Mouse (Mus musculus) heart, postnatal 36 days (tissue): ENCODE results near the gene Plekhm2. TPM values are rescaled to one million over a fixed set of nuclear protein-coding genes. Genes with fewer than 3 reads are reported as not detected.

Experiments
- DNase-seq, 2 experiments: peaks; one replicate each; pipeline ENCODE4 v3.0.0; 2021 to 2022
- intact Hi-C: fragments of 180-260 bp; cut with DNase I; formaldehyde crosslinking; loops from one replicate; pipeline ENCODE4 v1.15.1; 2025
- total RNA-seq, 2 experiments: library from RNA; stranded (reverse); gene quantifications; 2 replicates each; pipeline ENCODE4 v1.2.3; 2021

The Plekhm2 gene
- total RNA-seq, 2 experiments from 2014 or later, result 103 to 112 TPM

GRCm38 (mm10) chr4:141663122-141663931, 1.4 kb downstream of the Plekhm2 start:
- peak; percentile 44 to 64 for DNase-seq
- intact Hi-C loops, result loop anchor here (2.0 kb wide), 2 partner anchors 59 to 127 kb away; partner anchors contain the start of genes Ddi2 and Dnajc16

DNA sequence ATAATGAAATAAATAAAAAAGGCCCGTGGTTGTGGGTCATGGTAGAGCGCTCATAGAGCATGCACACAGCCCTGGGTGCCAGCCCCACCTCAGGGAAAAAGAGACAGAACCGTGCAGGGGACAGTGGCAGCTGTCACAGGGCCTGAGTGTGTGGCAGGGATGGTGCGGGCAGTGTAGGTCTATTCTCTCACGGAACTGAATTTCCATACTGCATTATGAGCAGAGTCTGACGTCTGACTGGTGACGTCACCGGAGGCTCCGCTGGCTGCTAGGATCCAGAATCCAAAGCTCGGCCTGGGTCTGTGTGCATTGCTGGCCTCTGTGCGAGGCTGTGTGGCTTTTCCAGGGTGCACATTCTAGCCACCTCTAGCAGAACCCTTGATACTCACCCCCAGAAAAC, 3.8 kb downstream of the Plekhm2 start:
- intact Hi-C loops, result no loop called here
- no peak for DNase-seq

DNA sequence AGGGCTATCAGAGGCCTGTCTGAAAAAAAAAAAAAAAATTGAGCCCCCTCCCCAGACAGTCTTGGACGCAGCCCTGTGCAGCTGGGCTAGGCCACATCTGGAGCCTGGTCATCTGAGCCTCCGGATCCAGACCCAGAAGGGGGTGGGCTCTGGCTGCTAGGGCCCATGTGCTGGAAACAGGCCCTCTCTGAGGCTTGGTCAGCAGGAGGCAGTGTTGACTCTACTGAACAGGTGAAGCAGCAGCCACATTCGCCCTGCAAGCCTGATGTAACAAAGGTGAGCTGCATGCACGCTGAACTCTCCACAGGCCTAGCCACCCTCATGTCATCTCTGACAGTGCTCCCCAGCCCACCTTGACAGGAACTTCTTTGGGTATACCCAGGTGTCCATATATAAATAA, 5.0 kb downstream of the Plekhm2 start:
- intact Hi-C loops, result no loop called here
- no peak for DNase-seq

DNA sequence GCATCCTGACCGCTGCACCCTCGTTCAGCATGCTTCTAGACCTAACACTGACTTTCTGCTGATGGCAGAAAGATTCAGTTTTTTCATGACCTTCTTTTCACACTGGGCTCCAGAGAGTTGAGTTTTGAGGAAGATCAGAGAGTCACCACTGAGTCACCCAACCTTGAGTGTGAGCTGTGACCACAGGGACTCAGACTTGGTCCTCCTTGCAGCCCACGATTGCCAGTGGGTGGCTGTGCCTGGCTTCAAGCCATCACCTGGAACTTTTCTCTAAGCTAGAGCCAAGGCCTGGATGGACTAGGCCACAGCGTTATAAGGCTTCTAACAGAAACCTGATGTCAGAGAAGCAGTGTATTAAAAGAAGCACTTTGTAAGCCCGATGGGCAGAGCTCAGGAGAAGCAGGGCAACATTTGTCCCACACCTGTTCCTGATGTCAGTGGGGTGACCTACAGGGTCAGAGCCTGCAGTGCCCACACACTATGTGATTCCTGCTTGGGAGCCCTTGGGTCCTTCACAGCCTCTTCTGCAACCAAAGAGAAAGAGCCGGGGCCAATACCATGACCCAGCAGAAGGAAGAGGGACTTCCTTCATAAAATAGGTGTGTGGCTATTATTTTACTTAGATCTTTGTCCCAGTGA, 5.7 kb downstream of the Plekhm2 start:
- no peak for DNase-seq
- intact Hi-C loops, result no loop called here

- intact Hi-C loops, result no loop called here
Measured at GRCm38 (mm10) chr4:141656932-141657331, 7.8 kb downstream of the Plekhm2 start.

GRCm38 (mm10) chr4:141655908-141656608, 8.6 kb downstream of the Plekhm2 start:
- DNase-seq, result peak; percentile 57 to 61
- intact Hi-C loops, result no loop called here

More at GRCm38 (mm10) chr4:141656932-141657331, 7.8 kb downstream of the Plekhm2 start:
- no peak for DNase-seq

DNA sequence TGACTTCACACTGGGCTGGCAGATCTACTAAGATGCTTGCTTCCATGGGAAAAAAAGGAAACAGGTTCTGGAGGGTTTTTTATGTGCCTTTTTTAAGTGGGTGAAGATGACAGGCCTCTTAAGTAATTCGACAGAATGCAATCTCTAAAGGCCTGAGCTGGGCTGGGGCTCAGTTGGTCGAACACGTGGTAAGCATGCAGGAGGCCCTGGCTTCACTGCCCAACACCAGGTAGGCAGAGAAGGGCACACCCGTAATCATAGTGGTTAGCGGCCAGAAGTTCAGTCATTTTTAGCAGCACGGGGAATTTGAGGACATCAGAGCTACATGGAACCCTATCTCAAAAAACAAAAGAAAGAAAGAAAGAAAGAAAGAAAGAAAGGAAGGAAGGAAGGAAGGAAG, 10.2 kb downstream of the Plekhm2 start:
- DNase-seq, result no peak
- intact Hi-C loops, result no loop called here

DNA sequence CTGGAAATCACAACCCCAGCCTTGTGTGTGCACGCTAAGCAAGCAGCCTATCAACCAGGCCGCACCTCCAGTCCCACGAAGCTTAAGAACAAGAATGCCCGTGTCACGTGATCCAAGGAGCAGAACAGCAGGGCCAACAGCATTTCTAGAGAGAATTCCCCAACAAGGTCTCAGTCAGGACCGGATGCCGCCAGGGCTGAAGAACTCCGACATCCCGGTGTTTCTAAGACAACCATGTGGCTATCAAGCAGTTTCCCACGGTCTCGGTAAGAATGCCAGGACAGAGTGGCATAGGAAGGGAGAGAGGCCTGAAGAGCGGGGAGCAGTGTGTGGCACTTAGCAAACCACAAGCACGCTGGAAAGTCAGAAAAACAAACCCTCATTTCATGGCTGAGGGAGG, 10.9 kb downstream of the Plekhm2 start:
- DNase-seq, result no peak
- intact Hi-C loops, result no loop called here

DNA sequence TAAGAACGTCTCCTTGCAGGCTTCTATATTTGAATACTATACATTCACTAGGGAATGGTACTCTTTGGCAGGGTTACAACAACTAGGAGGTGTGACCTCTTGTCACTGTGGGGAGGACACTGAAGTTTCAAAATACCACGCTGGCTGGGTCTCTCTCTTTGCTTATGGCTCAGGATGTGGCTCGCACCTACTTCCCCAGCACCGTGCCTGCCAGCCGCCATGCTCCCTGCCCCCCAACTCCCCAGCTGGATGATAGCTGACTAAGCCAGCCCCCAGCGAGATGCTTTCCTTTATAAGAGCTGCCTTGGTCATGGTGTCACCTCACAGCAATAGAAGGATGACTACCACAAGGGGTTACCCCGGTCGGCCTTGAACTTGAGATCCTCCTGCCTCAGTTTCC, 11.7 kb downstream of the Plekhm2 start:
- intact Hi-C loops, result no loop called here
- DNase-seq, result no peak

GRCm38 (mm10) chr4:141651944-141652343, 12.8 kb downstream of the Plekhm2 start:
- intact Hi-C loops, result no loop called here
- no peak for DNase-seq

DNA sequence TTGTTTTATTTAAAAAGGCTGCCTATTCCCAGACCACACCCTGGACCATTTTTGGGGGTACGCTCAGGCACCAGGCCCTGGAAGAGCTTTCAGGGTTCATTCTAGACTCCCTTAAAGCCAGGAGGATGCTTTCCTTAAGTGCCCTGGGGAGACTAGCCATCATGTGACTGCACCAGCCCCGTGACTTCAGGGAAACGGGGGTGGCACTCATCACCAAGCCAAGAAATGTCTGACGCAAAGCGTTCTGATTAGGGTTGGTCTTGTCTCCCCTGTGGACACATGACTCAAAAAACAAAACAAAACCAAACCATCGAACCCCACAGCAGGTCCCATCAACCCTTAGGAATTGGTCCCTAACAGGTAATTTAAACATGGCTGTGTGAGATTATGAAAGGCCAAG, 13.4 kb downstream of the Plekhm2 start:
- DNase-seq, result peak; percentile 49 to 51
- intact Hi-C loops, result no loop called here

DNA sequence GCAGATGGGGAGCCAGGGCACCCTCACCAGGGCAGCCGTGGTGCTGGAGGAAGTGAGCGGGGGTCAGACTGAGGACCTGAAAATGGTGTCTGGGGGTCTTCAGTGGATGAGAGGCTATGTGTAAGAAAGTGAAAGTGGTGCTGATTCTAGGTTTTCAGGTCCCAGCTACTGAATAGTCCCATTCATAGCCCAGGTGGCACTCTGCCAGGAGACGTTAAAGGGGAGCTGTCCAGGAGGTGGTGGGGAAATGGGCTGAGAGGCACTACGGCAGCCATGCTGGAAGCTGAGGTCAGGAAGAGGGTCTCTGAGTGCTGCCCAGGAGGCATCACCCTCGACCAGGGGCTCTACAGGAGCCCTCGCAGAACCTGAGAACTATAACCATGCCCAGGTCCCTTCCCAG, 15.5 kb downstream of the Plekhm2 start:
- intact Hi-C loops, result no loop called here
- DNase-seq, result no peak

- DNase-seq, result peak in 1 of 2 experiments; percentile 57
- intact Hi-C loops, result no loop called here
Measured at GRCm38 (mm10) chr4:141648262-141648661, 16.4 kb downstream of the Plekhm2 start.

- intact Hi-C loops, result no loop called here
- DNase-seq, result no peak
Measured at GRCm38 (mm10) chr4:141647187-141647586, 17.5 kb downstream of the Plekhm2 start.

DNA sequence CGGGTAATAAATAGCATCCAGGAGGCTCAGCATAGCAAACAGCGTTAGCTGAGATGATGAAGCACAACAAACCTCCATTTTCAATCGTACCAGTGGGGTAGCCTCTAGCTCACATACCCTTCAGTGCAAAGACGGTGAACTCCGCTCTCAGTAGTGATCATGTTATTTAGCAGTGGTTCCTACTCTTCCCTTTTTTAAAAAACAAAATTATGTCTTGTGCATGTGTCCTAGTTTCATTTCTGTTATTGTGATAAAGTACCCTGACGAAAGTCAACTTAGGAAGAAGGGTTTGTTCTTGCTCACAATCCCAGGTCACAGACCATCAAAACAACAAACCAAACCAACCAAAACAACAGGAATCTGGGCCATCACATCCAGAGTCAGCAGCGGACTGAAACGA, 18.7 kb downstream of the Plekhm2 start:
- no peak for DNase-seq
- intact Hi-C loops, result no loop called here

DNA sequence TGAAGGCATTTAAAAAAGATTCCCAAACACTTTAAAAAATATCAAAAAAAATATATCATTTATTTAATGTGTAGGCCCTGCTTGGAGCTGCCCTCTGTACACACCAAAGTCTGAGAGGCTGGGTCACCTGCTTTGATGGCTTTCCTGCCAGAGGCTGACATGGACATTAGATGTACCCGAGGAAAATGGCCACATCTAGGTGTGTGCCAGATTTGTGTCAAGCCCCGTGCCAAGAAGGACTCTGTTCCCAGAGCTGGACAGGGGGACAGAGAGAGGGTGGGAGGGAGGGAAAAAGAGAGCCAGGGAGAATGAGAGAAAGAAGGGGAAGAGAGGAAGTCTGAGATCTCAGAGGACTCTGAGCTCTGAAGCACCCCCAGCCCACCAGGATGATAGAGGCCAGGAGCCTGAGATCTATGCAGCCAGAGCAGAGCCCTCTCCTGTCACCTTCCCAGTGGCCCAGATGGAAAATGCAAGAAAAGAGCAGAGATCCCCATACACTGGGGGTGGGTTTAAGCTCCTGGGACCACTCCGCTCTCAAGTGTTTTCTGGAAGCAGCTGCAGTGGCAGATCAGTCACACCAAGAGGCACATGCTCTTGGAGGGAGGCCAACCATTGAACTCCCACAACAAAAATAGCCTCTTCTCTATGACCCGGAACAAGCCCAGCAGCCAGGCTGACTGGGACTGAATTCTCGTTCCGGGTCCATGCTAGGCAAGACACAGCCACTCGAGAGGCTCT, 21.4 kb downstream of the Plekhm2 start:
- DNase-seq, result peak; percentile 72 to 78
- intact Hi-C loops, result no loop called here

GRCm38 (mm10) chr4:141641961-141642811, 22.5 kb downstream of the Plekhm2 start:
- intact Hi-C loops, result no loop called here
- no peak for DNase-seq

DNA sequence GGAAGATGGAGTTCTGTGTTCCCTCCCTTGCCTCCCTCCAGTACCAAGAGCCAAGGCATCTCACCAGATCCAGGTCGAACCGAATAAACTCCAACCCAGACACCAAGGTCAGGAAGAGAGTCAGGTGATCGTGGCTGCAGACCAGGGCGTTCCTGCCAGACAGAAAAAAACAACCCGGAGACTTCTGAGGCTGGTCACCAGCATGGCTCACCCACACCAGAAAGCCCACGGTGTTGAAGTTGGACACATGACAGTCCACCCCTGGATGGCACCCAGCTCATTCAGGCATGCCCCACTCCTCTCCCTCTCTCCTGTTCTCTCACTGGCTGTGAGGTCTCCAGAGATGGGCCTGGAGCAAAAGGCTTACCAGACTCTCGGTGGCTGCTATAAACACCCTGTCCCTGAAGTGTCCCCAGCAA, 23.3 kb downstream of the Plekhm2 start:
- intact Hi-C loops, result no loop called here
- DNase-seq, result peak; percentile 57 to 66

DNA sequence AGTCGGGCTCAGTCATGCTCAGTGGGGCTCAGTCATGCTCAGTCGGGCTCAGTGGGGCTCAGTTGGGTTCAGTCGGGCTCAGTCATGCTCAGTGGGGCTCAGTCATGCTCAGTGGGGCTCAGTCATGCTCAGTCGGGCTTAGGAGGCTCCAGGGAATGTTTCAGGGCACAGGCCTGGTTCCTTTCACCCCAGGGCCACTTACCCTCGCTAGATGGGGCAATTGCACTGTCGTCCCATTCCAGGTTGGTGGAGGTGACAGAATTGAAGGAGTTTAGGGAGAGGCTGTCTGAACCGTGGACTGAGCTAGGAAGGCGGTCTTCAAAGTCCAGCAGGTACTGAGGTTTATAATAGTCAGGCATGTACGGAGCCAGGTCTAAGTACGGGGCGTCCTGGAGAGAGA, 25.2 kb downstream of the Plekhm2 start:
- intact Hi-C loops, result no loop called here
- no peak for DNase-seq

GRCm38 (mm10) chr4:141636693-141637092, 28.0 kb downstream of the Plekhm2 start:
- intact Hi-C loops, result no loop called here
- DNase-seq, result peak; percentile 39 to 44
